Mouse (Mus musculus) CH12.LX (cell line): ENCODE data around the gene Gcdh.

Experiments
- BHLHE40 ChIP-seq: IDR thresholded peaks from 2 replicates; pipeline ENCODE4 v1.6.1; 2011; ENCODE audit warnings: mild to moderate bottlenecking, low read depth, low read length, improper control_type of control experiment
- POLR2A ChIP-seq: IDR thresholded peaks from 2 replicates; pipeline ENCODE4 v1.6.1; 2011; ENCODE audit warnings: low read depth, mild to moderate bottlenecking, improper control_type of control experiment, low read length

DNA sequence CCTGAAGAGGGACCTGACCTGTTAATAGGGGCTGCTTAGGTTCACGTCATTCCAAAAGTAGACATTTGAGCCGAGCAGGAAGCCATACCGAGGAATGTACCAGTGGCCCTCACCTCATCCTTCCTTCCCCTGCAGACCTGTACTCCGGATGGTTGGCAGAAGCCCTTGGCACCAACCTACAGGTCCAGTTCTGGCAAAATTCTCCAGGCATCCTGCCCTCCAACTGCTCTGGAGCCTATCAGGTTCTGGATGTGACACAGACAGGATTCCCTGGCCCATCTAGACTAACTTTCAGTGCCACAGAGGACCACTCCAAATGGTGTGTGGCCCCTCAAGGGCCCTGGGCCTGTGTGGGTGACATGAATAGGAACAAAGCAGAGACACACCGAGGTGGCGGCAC, 16.8 kb upstream of the Gcdh start:
- no peak for TF ChIP-seq POLR2A
- TF ChIP-seq BHLHE40: no peak
